Mouse (Mus musculus) hindbrain, embryonic 13.5 days (tissue): Measurements from ENCODE around the gene Scn9a. TPM values are rescaled to one million over a fixed set of nuclear protein-coding genes. Genes with fewer than 3 reads are reported as not detected.

Experiments used
- ATAC-seq: fragments of 200-750 bp; cut with Nextera tagmentation; 2 replicates; pipeline ENCODE4 v1.8.0; 2017; ENCODE audit warnings: moderate TSS enrichment; ENCODE audit not compliant: low FRiP score
- H3K27ac ChIP-seq: fragments of 300-500 bp; sonication (generic); 2 replicates; pipeline ENCODE4 v1.5.1; 2015; ENCODE audit warnings: inconsistent platforms, mild to moderate bottlenecking, moderate library complexity
- H3K27me3 ChIP-seq: fragments of 300-500 bp; sonication (generic); 2 replicates; pipeline ENCODE4 v1.6.1; 2015; ENCODE audit warnings: mild to moderate bottlenecking, inconsistent platforms
- H3K36me3 ChIP-seq: fragments of 300-500 bp; sonication (generic); 2 replicates; pipeline ENCODE4 v1.6.1; 2015; ENCODE audit warnings: mild to moderate bottlenecking, inconsistent platforms
- H3K4me1 ChIP-seq: fragments of 300-500 bp; sonication (generic); replicated peaks from 2 replicates; pipeline ENCODE4 v1.6.1; 2015; ENCODE audit warnings: inconsistent platforms
- H3K4me2 ChIP-seq: fragments of 300-500 bp; sonication (generic); 2 replicates; pipeline ENCODE4 v1.6.1; 2015; ENCODE audit warnings: inconsistent platforms, mild to moderate bottlenecking, moderate library complexity
- H3K4me3 ChIP-seq: fragments of 300-500 bp; sonication (generic); 2 replicates; pipeline ENCODE4 v1.5.1; 2015; ENCODE audit warnings: mild to moderate bottlenecking, inconsistent platforms
- H3K9ac ChIP-seq: fragments of 300-500 bp; sonication (generic); 2 replicates; pipeline ENCODE4 v1.6.1; 2015; ENCODE audit warnings: mild to moderate bottlenecking, inconsistent platforms
- H3K9me3 ChIP-seq: fragments of 300-500 bp; sonication (generic); 2 replicates; pipeline ENCODE4 v1.6.1; 2016; ENCODE audit warnings: inconsistent platforms
- WGBS: fragments of 180-500 bp; shearing (Covaris S2); methylation state at CpG from one replicate; pipeline ENCODE4 v1.1.7; 2015; 5-methylcytosine and 5-hydroxymethylcytosine counted together
- polyA plus RNA-seq: library from polyadenylated mRNA; unstranded; fragments of >200 nt; fragmentation: Nextera tagmentation; extraction: Ambion mirVana; gene quantifications from 2 replicates; pipeline ENCODE4 v1.2.1, GENCODE M21; 2015

Scn9a gene
- 14.8 and 16.2 TPM in 2 replicates for polyA plus RNA-seq

DNA sequence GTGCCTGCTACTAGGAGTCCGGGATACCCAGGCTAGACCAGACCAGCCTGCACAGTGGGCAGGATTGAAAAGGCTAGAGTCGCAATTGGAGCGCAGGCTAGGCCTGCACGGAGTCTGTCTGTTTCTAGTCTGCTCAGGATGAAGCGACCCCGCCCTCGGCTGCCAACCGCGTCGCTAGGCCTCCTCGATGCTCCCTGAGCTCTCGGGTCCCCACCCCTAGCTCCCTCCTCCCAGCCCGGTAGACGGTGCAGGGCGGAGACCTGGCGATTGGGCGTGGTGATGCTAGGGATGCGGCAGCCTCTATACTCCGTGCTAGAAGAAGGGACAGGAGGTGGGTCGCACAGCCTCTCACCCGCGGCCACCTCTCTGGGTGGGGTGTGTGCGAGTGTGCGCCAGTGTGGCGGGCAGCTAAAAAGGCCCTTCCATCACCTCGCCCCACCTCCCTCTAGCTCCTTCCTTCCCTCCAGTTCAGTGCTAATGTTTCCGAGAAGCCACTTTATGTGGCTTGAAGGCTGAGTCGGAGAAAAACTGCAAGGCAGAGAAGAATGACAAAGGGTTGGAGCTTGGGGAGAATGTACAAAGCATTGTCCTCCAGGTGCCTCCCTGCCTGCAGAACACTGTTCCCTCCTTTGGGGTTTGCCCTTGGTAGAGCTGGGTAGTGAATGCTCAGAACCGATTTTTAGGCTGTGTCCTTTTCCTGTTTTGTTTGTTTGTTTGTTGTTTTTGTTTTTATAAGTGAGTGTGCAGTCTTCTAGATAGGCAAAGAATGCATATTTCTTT, at the start of gene Scn9a:
Gene Scn9a, minus strand, starts transcription at position 383 of the 780 bp plus-strand sequence.
- Histone ChIP-seq H3K4me3 (peak within 1 kb of the TSS; percentile 49), H3K4me1 (peaks cover 11% of the 10 kb centered on the region), H3K27me3 (no peaks in the 10 kb centered on the region), H3K9me3 (no peaks in the 10 kb centered on the region), H3K9ac (peak within 1 kb of the TSS; percentile 78), H3K4me2 (peak within 1 kb of the TSS; percentile 63), H3K36me3 (no peaks in the 10 kb centered on the region), H3K27ac (peak within 1 kb of the TSS; percentile 66)
- 1% methylated on average over 29 of the region's 29 CpGs for WGBS
- peak; percentile 95 for ATAC-seq

DNA sequence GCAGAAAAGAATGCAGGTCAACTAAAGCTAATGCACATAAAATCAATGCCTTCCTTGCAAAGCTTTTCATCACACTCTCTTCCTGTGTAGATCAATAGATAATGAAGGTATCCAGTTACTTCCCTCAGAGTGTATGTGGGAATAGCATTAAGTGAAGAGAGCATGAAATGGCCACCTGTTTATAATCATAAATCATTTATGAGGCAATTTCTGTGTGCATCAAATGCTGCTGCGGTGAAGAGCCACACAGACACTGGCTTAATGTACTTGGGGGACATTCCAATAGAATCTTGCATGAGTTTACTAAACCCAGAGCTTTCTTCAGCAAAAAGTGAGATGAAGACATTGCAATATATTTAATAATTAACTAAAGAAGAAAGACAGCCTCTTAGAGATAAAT, 27.2 kb upstream of the Scn9a start:
- H3K27ac ChIP-seq: no peak overlapping the region
- H3K9ac ChIP-seq: no peak overlapping the region
- ATAC-seq: no peak
- H3K4me1 ChIP-seq: no peaks in the 10 kb centered on the region
- no peaks in the 10 kb centered on the region for H3K27me3 ChIP-seq
- no peak overlapping the region for H3K4me3 ChIP-seq
- no peaks in the 10 kb centered on the region for H3K36me3 ChIP-seq
- H3K4me2 ChIP-seq: no peak overlapping the region
- WGBS: 67% methylated on average over 1 of the region's 1 CpGs
- no peaks in the 10 kb centered on the region for H3K9me3 ChIP-seq

DNA sequence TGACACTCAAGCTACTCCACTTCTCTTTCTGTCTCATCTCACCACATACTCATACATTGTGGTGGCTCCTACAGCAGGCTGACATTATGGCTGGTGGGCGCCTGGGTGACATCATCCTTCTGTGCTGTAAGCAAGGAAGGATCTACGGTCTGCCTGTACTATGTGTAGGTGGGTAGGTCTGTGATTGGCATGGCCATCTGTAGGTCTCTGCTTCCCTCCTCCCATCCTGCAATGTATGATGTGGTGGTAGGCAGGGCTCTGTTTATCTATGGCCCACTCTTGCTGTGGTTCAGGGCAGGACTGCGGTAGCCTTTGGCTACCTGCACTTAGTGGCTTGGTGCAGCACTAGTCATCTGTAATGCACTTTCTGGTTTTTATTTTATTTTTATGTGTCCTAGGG, 21.7 kb upstream of the Scn9a start:
- Histone ChIP-seq H3K4me2 (no peak overlapping the region), H3K9ac (no peak overlapping the region), H3K4me1 (no peaks in the 10 kb centered on the region), H3K36me3 (no peaks in the 10 kb centered on the region), H3K27me3 (no peaks in the 10 kb centered on the region), H3K9me3 (no peaks in the 10 kb centered on the region), H3K27ac (no peak overlapping the region), H3K4me3 (no peak overlapping the region)
- WGBS: 94% methylated on average over 3 of the region's 3 CpGs
- ATAC-seq: no peak

DNA sequence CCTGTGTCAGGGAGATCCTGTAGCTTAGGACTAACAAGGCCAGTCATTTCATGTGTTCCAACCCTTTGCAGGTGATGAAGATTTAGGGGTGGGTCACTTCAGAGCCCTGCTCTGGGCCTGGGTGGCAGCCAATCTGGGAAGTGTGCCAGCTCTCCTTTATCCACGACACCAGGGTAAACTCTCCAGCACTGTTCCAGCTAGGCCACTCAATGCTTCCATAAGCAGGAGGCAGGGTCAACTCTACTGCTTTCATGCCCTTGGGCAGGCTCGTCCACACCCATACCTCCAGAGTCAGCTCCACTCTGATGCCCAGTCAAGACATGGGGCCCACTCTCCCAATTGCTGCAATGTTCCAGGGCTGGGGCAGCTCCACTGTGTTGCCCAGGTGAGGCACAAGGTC, 20.7 kb upstream of the Scn9a start:
- no peaks in the 10 kb centered on the region for H3K9me3 ChIP-seq
- no peak overlapping the region for H3K27ac ChIP-seq
- no peak overlapping the region for H3K4me3 ChIP-seq
- H3K36me3 ChIP-seq: no peaks in the 10 kb centered on the region
- 80% methylated on average over 2 of the region's 2 CpGs for WGBS
- no peaks in the 10 kb centered on the region for H3K27me3 ChIP-seq
- no peak for ATAC-seq
- no peak overlapping the region for H3K4me2 ChIP-seq
- no peak overlapping the region for H3K9ac ChIP-seq
- H3K4me1 ChIP-seq: no peaks in the 10 kb centered on the region

DNA sequence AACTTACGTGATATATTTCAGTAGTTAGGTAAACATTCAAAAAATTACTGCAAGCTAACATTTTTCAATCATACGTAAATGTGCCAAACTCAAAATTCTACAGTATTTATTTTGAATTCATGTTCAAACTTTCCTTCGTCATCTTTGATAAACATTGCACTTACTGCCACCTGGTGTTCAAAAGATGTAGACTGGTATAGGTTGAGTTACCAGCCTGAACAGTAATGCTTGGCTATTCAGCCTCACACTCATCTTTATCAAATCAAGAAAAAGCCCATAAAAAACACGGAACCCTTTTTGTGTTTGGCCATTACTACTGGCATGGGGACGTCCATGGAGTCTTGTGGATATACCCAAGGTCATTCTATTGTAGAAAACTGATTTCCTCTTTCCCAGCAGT, 9.6 kb upstream of the Scn9a start:
- no peak for ATAC-seq
- WGBS: 28% methylated on average over 5 of the region's 5 CpGs

DNA sequence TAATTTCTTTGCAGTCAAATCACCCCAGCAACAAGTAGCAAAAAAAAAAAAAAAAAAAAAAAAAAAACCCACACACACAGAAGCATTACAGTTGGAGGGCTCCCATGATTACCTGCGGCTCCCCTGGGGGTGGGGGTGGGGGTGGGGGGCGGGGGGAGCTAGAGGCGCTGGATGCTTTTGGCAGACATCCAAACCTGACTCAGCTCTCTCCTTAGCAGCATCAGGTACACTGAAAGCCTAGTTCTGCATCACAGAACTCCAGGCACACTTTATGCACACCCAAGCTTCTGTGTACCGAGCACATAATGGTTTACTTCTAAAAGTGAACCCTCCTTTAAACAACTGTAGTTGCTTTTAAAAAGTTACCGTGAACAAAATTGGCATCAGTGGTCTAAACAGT, 2.0 kb downstream of the Scn9a start:
- no peaks in the 10 kb centered on the region for H3K27me3 ChIP-seq
- 29% methylated on average over 5 of the region's 5 CpGs for WGBS
- H3K4me1 ChIP-seq: peaks cover 11% of the 10 kb centered on the region
- H3K36me3 ChIP-seq: no peaks in the 10 kb centered on the region
- no peak overlapping the region for H3K4me3 ChIP-seq
- no peaks in the 10 kb centered on the region for H3K9me3 ChIP-seq
- H3K9ac ChIP-seq: no peak overlapping the region
- no peak overlapping the region for H3K27ac ChIP-seq
- peak overlapping the region; percentile 2 for H3K4me2 ChIP-seq
- no peak for ATAC-seq

More for the DNA sequence above, 9.6 kb upstream of the Scn9a start:
- no peaks in the 10 kb centered on the region for H3K4me1 ChIP-seq
- H3K27ac ChIP-seq: no peak overlapping the region
- H3K4me3 ChIP-seq: no peak overlapping the region
- no peak overlapping the region for H3K9ac ChIP-seq
- H3K4me2 ChIP-seq: no peak overlapping the region
- H3K27me3 ChIP-seq: no peaks in the 10 kb centered on the region
- H3K9me3 ChIP-seq: no peaks in the 10 kb centered on the region
- no peaks in the 10 kb centered on the region for H3K36me3 ChIP-seq

DNA sequence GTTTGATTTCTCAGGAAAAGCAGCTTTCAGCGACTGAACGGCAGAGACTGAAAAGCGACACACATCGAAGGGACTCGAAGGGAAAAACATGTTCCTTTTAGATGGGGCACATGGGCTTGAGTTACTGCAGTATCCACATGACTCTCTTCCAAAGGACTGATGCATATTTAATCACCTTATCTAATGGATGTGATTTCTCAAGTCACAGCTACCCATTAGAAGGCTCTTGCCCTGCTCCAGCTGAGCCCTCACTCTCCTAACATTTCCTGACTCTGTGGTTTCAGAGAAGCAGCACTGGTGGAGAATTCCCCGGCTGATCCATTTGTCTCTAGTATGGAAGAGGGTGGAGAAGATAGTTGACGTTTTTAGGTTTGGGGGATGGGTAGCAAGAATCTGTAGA, 23.7 kb downstream of the Scn9a start:
- WGBS: 69% methylated on average over 7 of the region's 7 CpGs
- H3K9me3 ChIP-seq: no peaks in the 10 kb centered on the region
- H3K4me2 ChIP-seq: no peak overlapping the region
- H3K27me3 ChIP-seq: no peaks in the 10 kb centered on the region
- H3K9ac ChIP-seq: no peak overlapping the region
- peak; percentile 66; the same call in 1 of the 2 replicates for ATAC-seq
- no peaks in the 10 kb centered on the region for H3K4me1 ChIP-seq
- H3K36me3 ChIP-seq: no peaks in the 10 kb centered on the region
- H3K4me3 ChIP-seq: no peak overlapping the region
- no peak overlapping the region for H3K27ac ChIP-seq

DNA sequence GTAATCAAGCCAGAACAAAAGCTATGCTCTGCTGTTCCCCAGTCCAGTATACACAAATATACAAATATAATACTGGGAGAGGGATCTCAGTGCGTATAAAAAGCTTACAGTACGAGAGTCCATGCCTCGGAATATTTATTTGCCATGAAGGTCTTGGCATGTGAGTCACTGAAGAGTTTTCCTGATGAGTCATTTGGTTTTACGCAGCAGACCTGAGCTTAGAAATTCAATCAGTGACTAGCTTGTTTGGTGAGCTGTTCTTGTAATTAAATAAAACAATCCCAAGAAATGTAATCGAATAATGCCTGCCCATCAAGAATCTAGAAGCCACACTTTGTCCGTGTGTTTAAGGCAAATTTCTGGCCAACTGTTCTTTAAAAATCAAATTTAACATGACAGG, 37.4 kb downstream of the Scn9a start:
- Histone ChIP-seq H3K27me3 (no peaks in the 10 kb centered on the region), H3K36me3 (no peaks in the 10 kb centered on the region), H3K4me2 (no peak overlapping the region), H3K4me1 (no peaks in the 10 kb centered on the region), H3K9ac (no peak overlapping the region), H3K4me3 (no peak overlapping the region), H3K9me3 (no peaks in the 10 kb centered on the region), H3K27ac (no peak overlapping the region)
- no peak for ATAC-seq
- WGBS: 80% methylated on average over 6 of the region's 6 CpGs

DNA sequence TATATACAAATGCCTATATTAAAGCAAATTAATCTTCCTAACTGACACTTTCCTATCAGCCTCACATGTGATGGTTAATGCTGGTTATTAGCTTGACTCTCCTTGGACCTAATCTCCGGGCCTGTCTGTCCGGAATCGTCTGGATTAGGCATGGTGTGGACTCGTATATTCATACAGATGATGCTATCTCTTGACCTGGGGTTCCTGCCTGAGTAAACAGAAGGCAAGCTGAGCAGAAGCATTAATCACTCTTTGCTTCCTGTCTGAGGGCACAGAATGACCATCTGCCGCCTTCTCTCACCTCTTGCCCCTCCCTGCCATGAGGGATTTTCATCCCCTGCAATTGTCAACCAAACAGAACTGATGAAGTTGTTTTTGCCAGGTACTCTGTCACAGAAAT, 38.6 kb downstream of the Scn9a start:
- Histone ChIP-seq H3K9me3 (no peaks in the 10 kb centered on the region), H3K27ac (no peak overlapping the region), H3K4me2 (no peak overlapping the region), H3K4me1 (no peaks in the 10 kb centered on the region), H3K36me3 (no peaks in the 10 kb centered on the region), H3K9ac (no peak overlapping the region), H3K4me3 (no peak overlapping the region), H3K27me3 (no peaks in the 10 kb centered on the region)
- ATAC-seq: no peak
- 43% methylated on average over 5 of the region's 5 CpGs for WGBS

DNA sequence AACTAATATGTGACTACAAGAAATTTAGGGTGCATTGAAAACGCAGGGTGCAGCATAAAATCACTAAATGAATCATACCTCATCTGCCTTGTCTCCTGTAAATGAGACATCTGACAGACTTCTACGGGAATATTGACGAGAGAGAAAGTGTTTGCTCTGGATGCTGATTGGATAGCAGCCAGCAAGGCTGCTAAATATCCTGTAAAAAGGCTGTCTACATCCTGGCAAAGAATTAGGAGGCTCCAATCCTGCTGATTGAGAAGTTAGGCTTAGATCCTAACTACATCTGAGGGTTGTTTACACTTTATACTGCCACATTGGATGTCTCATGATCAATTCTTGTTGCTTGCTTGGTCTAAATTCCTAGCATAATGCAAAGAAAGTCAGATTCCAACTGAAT, 44.6 kb downstream of the Scn9a start:
- 84% methylated on average over 3 of the region's 3 CpGs for WGBS

DNA sequence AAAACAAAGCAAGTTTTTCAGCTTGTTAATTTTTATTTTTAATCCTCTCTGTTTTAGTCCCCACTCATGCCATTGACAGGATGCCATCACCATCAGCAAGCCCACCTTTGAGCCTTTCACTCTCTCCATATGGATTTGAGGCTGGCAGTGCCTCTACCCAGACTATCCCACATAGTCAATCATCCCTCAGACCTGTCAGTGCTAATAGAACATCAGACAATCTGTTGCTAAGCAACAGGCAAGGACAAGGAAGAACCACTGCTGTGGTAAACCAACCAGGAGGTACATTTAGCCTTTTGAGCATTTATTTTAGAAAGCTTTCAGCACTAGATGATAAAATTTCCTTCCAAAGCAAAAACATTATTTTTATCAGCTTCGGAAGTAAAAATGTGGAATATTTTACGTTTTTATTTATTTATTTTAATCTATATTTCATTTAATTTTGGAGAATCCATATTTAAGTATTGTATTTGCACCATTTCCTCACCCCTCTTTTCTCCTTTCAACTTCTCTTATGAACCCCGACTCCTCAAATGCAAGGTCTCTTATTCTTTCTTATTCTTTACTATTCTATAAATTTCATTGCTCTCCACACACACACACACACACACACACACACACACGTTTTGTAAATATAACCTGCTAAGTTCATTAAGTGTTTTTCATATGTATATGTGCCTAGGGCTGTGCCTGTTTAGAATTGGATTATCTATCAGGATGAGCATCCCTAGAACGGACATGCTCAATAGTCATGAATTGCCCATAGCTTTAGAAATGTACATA, 54.5 kb downstream of the Scn9a start:
- Histone ChIP-seq H3K27me3 (no peaks in the 10 kb centered on the region), H3K4me2 (no peak overlapping the region), H3K9me3 (no peaks in the 10 kb centered on the region), H3K36me3 (no peaks in the 10 kb centered on the region), H3K4me1 (peaks cover 6% of the 10 kb centered on the region; the same call in 1 of the 2 replicates), H3K9ac (no peak overlapping the region), H3K4me3 (no peak overlapping the region), H3K27ac (peak overlapping the region; percentile 62; the same call in 1 of the 2 replicates)
- WGBS: 60% methylated on average over 5 of the region's 5 CpGs
- peak; percentile 93 for ATAC-seq

More for the DNA sequence above, 44.6 kb downstream of the Scn9a start:
- Histone ChIP-seq H3K4me2 (no peak overlapping the region), H3K9ac (no peak overlapping the region), H3K27me3 (no peaks in the 10 kb centered on the region), H3K4me1 (no peaks in the 10 kb centered on the region), H3K9me3 (no peaks in the 10 kb centered on the region), H3K4me3 (no peak overlapping the region), H3K27ac (no peak overlapping the region), H3K36me3 (no peaks in the 10 kb centered on the region)
- no peak for ATAC-seq

DNA sequence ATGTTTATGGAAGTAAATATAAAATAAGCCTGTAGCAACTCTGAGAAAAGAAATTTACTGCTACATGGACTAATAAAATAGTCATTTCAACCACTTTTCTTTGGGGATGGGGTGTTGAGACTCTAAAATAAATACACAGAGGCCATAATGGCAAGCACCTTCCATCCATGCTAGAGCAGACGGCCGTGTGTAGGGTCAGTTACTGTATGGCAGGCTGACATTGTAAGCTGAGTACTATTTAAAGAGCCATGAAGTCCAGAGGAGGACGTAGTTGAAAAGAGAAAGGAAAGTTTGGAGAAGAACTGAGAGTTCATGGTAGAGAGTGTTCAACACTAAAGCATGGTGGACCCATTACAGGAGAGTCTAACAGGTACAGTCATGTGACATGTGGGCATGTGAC, 86.5 kb downstream of the Scn9a start:
- H3K27ac ChIP-seq: no peak overlapping the region
- WGBS: 90% methylated on average over 3 of the region's 3 CpGs
- no peaks in the 10 kb centered on the region for H3K4me1 ChIP-seq
- no peaks in the 10 kb centered on the region for H3K27me3 ChIP-seq
- no peak overlapping the region for H3K4me2 ChIP-seq
- no peak overlapping the region for H3K4me3 ChIP-seq
- no peaks in the 10 kb centered on the region for H3K9me3 ChIP-seq
- H3K36me3 ChIP-seq: peaks cover 10% of the 10 kb centered on the region; the same call in 1 of the 2 replicates
- no peak overlapping the region for H3K9ac ChIP-seq
- ATAC-seq: no peak
